Mouse (Mus musculus): ENCODE results near the gene Adam23. TPM values are rescaled to one million over a fixed set of nuclear protein-coding genes. Genes with fewer than 3 reads are reported as not detected.

The Adam23 gene
- polyA plus RNA-seq, 1 experiment from 2014 or later: 3.5 TPM

GRCm38 (mm10) chr1:63446047-63446704, 485 bp downstream of the Adam23 start:
- TF ChIP-seq CTCF (IDR thresholded peaks at IDR 0.05): no peak
- TF ChIP-seq EP300 (IDR thresholded peaks at IDR 0.05): no peak
- H3K36me3 ChIP-seq (ENCODE audit: insufficient read depth, low read length): no peaks in the 10 kb centered on the region
- 1% methylated on average over 50 of the region's 68 CpGs for WGBS
- H3K4me3 ChIP-seq (ENCODE audit: low read depth, low read length): peak overlapping the region; percentile 47
- no peaks in the 10 kb centered on the region for H3K9me3 ChIP-seq (ENCODE audit: low read length)
- H3K4me2 ChIP-seq (replicated peaks; ENCODE audit: low read depth, low read length): peak overlapping the region; percentile 85
- no peaks in the 10 kb centered on the region; the same call in 1 of the 2 replicates for H3K4me1 ChIP-seq (ENCODE audit: insufficient read depth, low read depth, low read length)
- ATAC-seq: peak; percentile 28; the same call in 1 of the 2 replicates
- DNase-seq (ENCODE audit: low spot score): no peak
- H3K27ac ChIP-seq (ENCODE audit: low read length): no peak overlapping the region
- H3K27me3 ChIP-seq (replicated peaks; ENCODE audit: insufficient read depth, low read length): peaks cover 11% of the 10 kb centered on the region
- peak overlapping the region; percentile 19; the same call in 1 of the 2 replicates for H3K9ac ChIP-seq (replicated peaks; ENCODE audit: low read depth)

- ATAC-seq: no peak
- no peaks in the 10 kb centered on the region; the same call in 1 of the 2 replicates for H3K4me1 ChIP-seq (ENCODE audit: insufficient read depth, low read depth, low read length)
- H3K4me3 ChIP-seq (ENCODE audit: low read depth, low read length): 0 out of 2 replicates have a peak overlapping the region, but pooled peaks have one; percentile 47
- no peak for TF ChIP-seq CTCF (IDR thresholded peaks at IDR 0.05)
- TF ChIP-seq EP300 (IDR thresholded peaks at IDR 0.05): no peak
- H3K9me3 ChIP-seq (ENCODE audit: low read length): no peaks in the 10 kb centered on the region
- no peak overlapping the region for H3K27ac ChIP-seq (ENCODE audit: low read length)
- 67% methylated on average over 2 of the region's 2 CpGs for WGBS
- H3K9ac ChIP-seq (replicated peaks; ENCODE audit: low read depth): no peak overlapping the region
- peak overlapping the region; percentile 85; the same call in 1 of the 2 replicates for H3K4me2 ChIP-seq (replicated peaks; ENCODE audit: low read depth, low read length)
- H3K27me3 ChIP-seq (replicated peaks; ENCODE audit: insufficient read depth, low read length): peaks cover 11% of the 10 kb centered on the region
- no peak for DNase-seq (ENCODE audit: low spot score)
- no peaks in the 10 kb centered on the region for H3K36me3 ChIP-seq (ENCODE audit: insufficient read depth, low read length)
Observed at GRCm38 (mm10) chr1:63446721-63447120, 1.0 kb downstream of the Adam23 start.

- no peaks in the 10 kb centered on the region for H3K36me3 ChIP-seq (ENCODE audit: insufficient read depth, low read length)
- H3K4me1 ChIP-seq (ENCODE audit: insufficient read depth, low read depth, low read length): no peaks in the 10 kb centered on the region; the same call in 1 of the 2 replicates
- H3K4me2 ChIP-seq (replicated peaks; ENCODE audit: low read depth, low read length): no peak overlapping the region
- H3K27ac ChIP-seq (ENCODE audit: low read length): no peak overlapping the region
- no peaks in the 10 kb centered on the region for H3K9me3 ChIP-seq (ENCODE audit: low read length)
- DNase-seq (ENCODE audit: low spot score): no peak
- WGBS: 60% methylated on average over 4 of the region's 4 CpGs
- no peak overlapping the region for H3K9ac ChIP-seq (replicated peaks; ENCODE audit: low read depth)
- TF ChIP-seq EP300 (IDR thresholded peaks at IDR 0.05) (no peak), CTCF (IDR thresholded peaks at IDR 0.05) (no peak)
- H3K27me3 ChIP-seq (replicated peaks; ENCODE audit: insufficient read depth, low read length): peaks cover 11% of the 10 kb centered on the region
- ATAC-seq: no peak
- no peak overlapping the region for H3K4me3 ChIP-seq (ENCODE audit: low read depth, low read length)
Observed at GRCm38 (mm10) chr1:63450091-63450490, 4.4 kb downstream of the Adam23 start.

GRCm38 (mm10) chr1:63453332-63453887, 7.7 kb downstream of the Adam23 start:
- TF ChIP-seq EP300 (IDR thresholded peaks at IDR 0.05) (no peak), CTCF (IDR thresholded peaks at IDR 0.05) (no peak)
- no peaks in the 10 kb centered on the region for H3K27me3 ChIP-seq (replicated peaks; ENCODE audit: insufficient read depth, low read length)
- no peak overlapping the region for H3K4me2 ChIP-seq (replicated peaks; ENCODE audit: low read depth, low read length)
- no peak overlapping the region for H3K9ac ChIP-seq (replicated peaks; ENCODE audit: low read depth)
- H3K4me3 ChIP-seq (ENCODE audit: low read depth, low read length): no peak overlapping the region
- DNase-seq (ENCODE audit: low spot score) (no peak), ATAC-seq (no peak)
- no peaks in the 10 kb centered on the region for H3K36me3 ChIP-seq (ENCODE audit: insufficient read depth, low read length)
- 51% methylated on average over 5 of the region's 5 CpGs for WGBS
- H3K9me3 ChIP-seq (ENCODE audit: low read length): no peaks in the 10 kb centered on the region
- H3K27ac ChIP-seq (ENCODE audit: low read length): no peak overlapping the region
- no peaks in the 10 kb centered on the region for H3K4me1 ChIP-seq (ENCODE audit: insufficient read depth, low read depth, low read length)

- no peaks in the 10 kb centered on the region for H3K4me1 ChIP-seq (ENCODE audit: insufficient read depth, low read depth, low read length)
- ATAC-seq: no peak
- no peaks in the 10 kb centered on the region for H3K9me3 ChIP-seq (ENCODE audit: low read length)
- DNase-seq (ENCODE audit: low spot score): no peak
- 58% methylated on average over 8 of the region's 8 CpGs for WGBS
- no peak overlapping the region for H3K9ac ChIP-seq (replicated peaks; ENCODE audit: low read depth)
- no peaks in the 10 kb centered on the region for H3K27me3 ChIP-seq (replicated peaks; ENCODE audit: insufficient read depth, low read length)
- H3K27ac ChIP-seq (ENCODE audit: low read length): no peak overlapping the region
- H3K4me2 ChIP-seq (replicated peaks; ENCODE audit: low read depth, low read length): no peak overlapping the region
- no peaks in the 10 kb centered on the region for H3K36me3 ChIP-seq (ENCODE audit: insufficient read depth, low read length)
- no peak overlapping the region for H3K4me3 ChIP-seq (ENCODE audit: low read depth, low read length)
- TF ChIP-seq EP300 (IDR thresholded peaks at IDR 0.05): no peak
- TF ChIP-seq CTCF (IDR thresholded peaks at IDR 0.05): no peak
Observed at GRCm38 (mm10) chr1:63457801-63458519, 12.3 kb downstream of the Adam23 start.

- Histone ChIP-seq H3K4me2 (replicated peaks; ENCODE audit: low read depth, low read length) (no peak overlapping the region), H3K27me3 (replicated peaks; ENCODE audit: insufficient read depth, low read length) (no peaks in the 10 kb centered on the region), H3K36me3 (ENCODE audit: insufficient read depth, low read length) (no peaks in the 10 kb centered on the region), H3K9ac (replicated peaks; ENCODE audit: low read depth) (no peak overlapping the region), H3K4me3 (ENCODE audit: low read depth, low read length) (no peak overlapping the region), H3K27ac (ENCODE audit: low read length) (no peak overlapping the region), H3K9me3 (ENCODE audit: low read length) (no peaks in the 10 kb centered on the region), H3K4me1 (ENCODE audit: insufficient read depth, low read depth, low read length) (no peaks in the 10 kb centered on the region)
- DNase-seq (ENCODE audit: low spot score) (no peak), ATAC-seq (no peak)
- WGBS: 96% methylated on average over 3 of the region's 3 CpGs
- TF ChIP-seq CTCF (IDR thresholded peaks at IDR 0.05) (no peak), EP300 (IDR thresholded peaks at IDR 0.05) (no peak)
Observed at GRCm38 (mm10) chr1:63459151-63459550, 13.5 kb downstream of the Adam23 start.

Data from lung, postnatal 0 days (tissue).